Mouse (Mus musculus): ENCODE data around the gene Tmc2.

DNA sequence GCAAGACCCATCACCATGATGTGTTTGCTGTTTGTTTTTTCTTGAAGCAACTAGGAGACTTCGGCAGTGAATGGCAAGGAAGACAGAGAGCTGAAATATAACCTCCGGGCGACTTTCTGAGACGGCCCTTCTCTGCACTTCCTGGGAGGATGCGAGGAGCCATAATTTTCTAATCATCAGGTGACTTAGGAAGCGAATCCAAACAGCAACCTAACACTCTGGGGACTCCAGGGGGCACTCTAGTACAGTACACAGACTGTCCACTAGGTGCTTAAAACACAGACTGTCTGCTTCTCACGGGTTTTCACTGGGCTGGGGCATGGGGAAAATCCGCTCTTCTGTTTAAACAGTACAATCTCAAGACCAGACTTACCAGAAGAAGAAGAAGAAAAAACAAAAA is 96.4 kb downstream of the Tmc2 start:
- TF ChIP-seq CTCF (IDR thresholded peaks at IDR 0.05; ENCODE audit: insufficient read depth, low read depth, low read length), result 0 out of 2 replicates have a peak, but pooled peaks have one; percentile 8
- TF ChIP-seq POLR2A (IDR thresholded peaks at IDR 0.05; ENCODE audit: insufficient read depth, low read depth, low read length), result no peak

Data from olfactory bulb, adult 2 months (tissue).